Mouse (Mus musculus) ES-Bruce4 (cell line): ENCODE data around the gene Elf5.

ENCODE experiments used
- CTCF ChIP-seq: IDR thresholded peaks from one replicate; pipeline ENCODE4 v1.8.1; 2011; ENCODE audit warnings: low read depth, low read length
- EP300 ChIP-seq: IDR thresholded peaks from 2 replicates; pipeline ENCODE4 v1.6.1; 2011; ENCODE audit warnings: low read depth, low read length; ENCODE audit not compliant: insufficient read depth
- POLR2A ChIP-seq: IDR thresholded peaks from one replicate; pipeline ENCODE4 v1.8.1; 2011; ENCODE audit warnings: low read length; ENCODE audit not compliant: insufficient read depth

- TF ChIP-seq CTCF (no peak), EP300 (no peak), POLR2A (no peak)
Measured at GRCm38 (mm10) chr2:103372541-103372940, 38.9 kb upstream of the Elf5 start.
